Mouse (Mus musculus): Measurements from ENCODE around the gene Otub1. TPM values are rescaled to one million over a fixed set of nuclear protein-coding genes. Genes with fewer than 3 reads are reported as not detected.

Gene Otub1
- total RNA-seq, 1 experiment, result 117 TPM

GRCm38 (mm10) chr19:7234537-7235221, 28.6 kb upstream of the Otub1 start:
- H3K27ac ChIP-seq (ENCODE audit: insufficient read depth, low read depth, low read length, poor library complexity, severe bottlenecking), result 0 out of 2 replicates have a peak overlapping the region, but pooled peaks have one; percentile 13
- H3K9me3 ChIP-seq (ENCODE audit: control insufficient read depth, insufficient read depth, low read depth, low read length), result no peaks in the 10 kb centered on the region
- peak; percentile 75 for DNase-seq (ENCODE audit: low read depth, low spot score)
- in situ Hi-C loops (cut with MboI; ENCODE audit: low sequenced_read_pairs in 2 of 2, unreplicated experiment in 2 of 2), result no loop called here
- TF ChIP-seq CHD2 (IDR thresholded peaks at IDR 0.05; ENCODE audit: low read depth, low read length) (no peak), MAFK (IDR thresholded peaks at IDR 0.05; ENCODE audit: insufficient read depth, low read depth, low read length) (no peak), ZC3H11A (IDR thresholded peaks at IDR 0.05; ENCODE audit: borderline replicate concordance, low read depth, low read length) (peak; percentile 44; the same call in 1 of the 2 replicates), ZNF384 (IDR thresholded peaks at IDR 0.05; ENCODE audit: low read depth, low read length) (peak; percentile 74; the same call in 1 of the 2 replicates), HCFC1 (IDR thresholded peaks at IDR 0.05; ENCODE audit: borderline replicate concordance, insufficient read depth, low read length) (no peak)
- H3K4me1 ChIP-seq (ENCODE audit: control insufficient read depth in 2 of 2, insufficient read depth in 2 of 2, low read length in 2 of 2, poor library complexity in 1 of 2), result no peaks in the 10 kb centered on the region
- no peak overlapping the region for H3K9ac ChIP-seq (ENCODE audit: insufficient read depth, low read depth, low read length, poor library complexity, severe bottlenecking)
- peaks cover 43% of the 10 kb centered on the region for H3K36me3 ChIP-seq (ENCODE audit: control insufficient read depth, insufficient read depth, low read length, poor library complexity, severe bottlenecking)
- no peak overlapping the region for H3K4me3 ChIP-seq (ENCODE audit: insufficient read depth in 1 of 2, low read depth in 1 of 2, low read length in 2 of 2, poor library complexity in 1 of 2, severe bottlenecking in 1 of 2)

- H3K9ac ChIP-seq (ENCODE audit: insufficient read depth, low read depth, low read length, poor library complexity, severe bottlenecking), result no peak overlapping the region
- no peak overlapping the region for H3K27ac ChIP-seq (ENCODE audit: insufficient read depth, low read depth, low read length, poor library complexity, severe bottlenecking)
- in situ Hi-C loops (cut with MboI; ENCODE audit: low sequenced_read_pairs in 2 of 2, unreplicated experiment in 2 of 2), result no loop called here
- H3K4me3 ChIP-seq (ENCODE audit: insufficient read depth in 1 of 2, low read depth in 1 of 2, low read length in 2 of 2, poor library complexity in 1 of 2, severe bottlenecking in 1 of 2), result no peak overlapping the region
- TF ChIP-seq CHD2 (IDR thresholded peaks at IDR 0.05; ENCODE audit: low read depth, low read length), result no peak
- TF ChIP-seq ZC3H11A (IDR thresholded peaks at IDR 0.05; ENCODE audit: borderline replicate concordance, low read depth, low read length), result no peak
- TF ChIP-seq MAFK (IDR thresholded peaks at IDR 0.05; ENCODE audit: insufficient read depth, low read depth, low read length), result no peak
- no peak for TF ChIP-seq ZNF384 (IDR thresholded peaks at IDR 0.05; ENCODE audit: low read depth, low read length)
- TF ChIP-seq HCFC1 (IDR thresholded peaks at IDR 0.05; ENCODE audit: borderline replicate concordance, insufficient read depth, low read length), result no peak
- H3K9me3 ChIP-seq (ENCODE audit: control insufficient read depth, insufficient read depth, low read depth, low read length), result no peaks in the 10 kb centered on the region
- H3K36me3 ChIP-seq (ENCODE audit: control insufficient read depth, insufficient read depth, low read length, poor library complexity, severe bottlenecking), result peaks cover 42% of the 10 kb centered on the region
- peaks cover 0 to 3% of the 10 kb centered on the region in 2 experiments; a peak in 1 of 4 replicates for H3K4me1 ChIP-seq (ENCODE audit: control insufficient read depth in 2 of 2, insufficient read depth in 2 of 2, low read length in 2 of 2, poor library complexity in 1 of 2)
- no peak for DNase-seq (ENCODE audit: low read depth, low spot score)
Observed at GRCm38 (mm10) chr19:7226511-7226914, 20.4 kb upstream of the Otub1 start.

- no peak overlapping the region for H3K4me3 ChIP-seq (ENCODE audit: insufficient read depth in 1 of 2, low read depth in 1 of 2, low read length in 2 of 2, poor library complexity in 1 of 2, severe bottlenecking in 1 of 2)
- in situ Hi-C loops (cut with MboI; ENCODE audit: low sequenced_read_pairs in 2 of 2, unreplicated experiment in 2 of 2), result no loop called here
- DNase-seq (ENCODE audit: low read depth, low spot score), result no peak
Observed at GRCm38 (mm10) chr19:7225096-7225690, 19.1 kb upstream of the Otub1 start.

GRCm38 (mm10) chr19:7224253-7224652, 18.1 kb upstream of the Otub1 start:
- no peak for DNase-seq (ENCODE audit: low read depth, low spot score)
- TF ChIP-seq CHD2 (IDR thresholded peaks at IDR 0.05; ENCODE audit: low read depth, low read length), result no peak
- no peak for TF ChIP-seq HCFC1 (IDR thresholded peaks at IDR 0.05; ENCODE audit: borderline replicate concordance, insufficient read depth, low read length)
- no peak for TF ChIP-seq MAFK (IDR thresholded peaks at IDR 0.05; ENCODE audit: insufficient read depth, low read depth, low read length)
- no peak for TF ChIP-seq ZC3H11A (IDR thresholded peaks at IDR 0.05; ENCODE audit: borderline replicate concordance, low read depth, low read length)
- TF ChIP-seq ZNF384 (IDR thresholded peaks at IDR 0.05; ENCODE audit: low read depth, low read length), result no peak
- peaks cover 0 to 3% of the 10 kb centered on the region in 2 experiments; a peak in 1 of 4 replicates for H3K4me1 ChIP-seq (ENCODE audit: control insufficient read depth in 2 of 2, insufficient read depth in 2 of 2, low read length in 2 of 2, poor library complexity in 1 of 2)
- no peak overlapping the region for H3K9ac ChIP-seq (ENCODE audit: insufficient read depth, low read depth, low read length, poor library complexity, severe bottlenecking)
- in situ Hi-C loops (cut with MboI; ENCODE audit: low sequenced_read_pairs in 2 of 2, unreplicated experiment in 2 of 2), result no loop called here
- no peak overlapping the region for H3K4me3 ChIP-seq (ENCODE audit: insufficient read depth in 1 of 2, low read depth in 1 of 2, low read length in 2 of 2, poor library complexity in 1 of 2, severe bottlenecking in 1 of 2)
- H3K27ac ChIP-seq (ENCODE audit: insufficient read depth, low read depth, low read length, poor library complexity, severe bottlenecking), result no peak overlapping the region
- H3K9me3 ChIP-seq (ENCODE audit: control insufficient read depth, insufficient read depth, low read depth, low read length), result no peaks in the 10 kb centered on the region
- peaks cover 26% of the 10 kb centered on the region for H3K36me3 ChIP-seq (ENCODE audit: control insufficient read depth, insufficient read depth, low read length, poor library complexity, severe bottlenecking)

More at GRCm38 (mm10) chr19:7225096-7225690, 19.1 kb upstream of the Otub1 start:
- TF ChIP-seq CHD2 (IDR thresholded peaks at IDR 0.05; ENCODE audit: low read depth, low read length), result no peak
- no peak for TF ChIP-seq MAFK (IDR thresholded peaks at IDR 0.05; ENCODE audit: insufficient read depth, low read depth, low read length)
- TF ChIP-seq ZNF384 (IDR thresholded peaks at IDR 0.05; ENCODE audit: low read depth, low read length), result no peak
- no peak for TF ChIP-seq HCFC1 (IDR thresholded peaks at IDR 0.05; ENCODE audit: borderline replicate concordance, insufficient read depth, low read length)
- TF ChIP-seq ZC3H11A (IDR thresholded peaks at IDR 0.05; ENCODE audit: borderline replicate concordance, low read depth, low read length), result no peak
- 0 out of 2 replicates have a peak overlapping the region, but pooled peaks have one; percentile 5 for H3K27ac ChIP-seq (ENCODE audit: insufficient read depth, low read depth, low read length, poor library complexity, severe bottlenecking)
- H3K36me3 ChIP-seq (ENCODE audit: control insufficient read depth, insufficient read depth, low read length, poor library complexity, severe bottlenecking), result peaks cover 36% of the 10 kb centered on the region
- no peaks in the 10 kb centered on the region for H3K9me3 ChIP-seq (ENCODE audit: control insufficient read depth, insufficient read depth, low read depth, low read length)
- 0 out of 2 replicates have a peak overlapping the region, but pooled peaks have one; percentile 1 for H3K9ac ChIP-seq (ENCODE audit: insufficient read depth, low read depth, low read length, poor library complexity, severe bottlenecking)
- H3K4me1 ChIP-seq (ENCODE audit: control insufficient read depth in 2 of 2, insufficient read depth in 2 of 2, low read length in 2 of 2, poor library complexity in 1 of 2), result peaks cover 0 to 3% of the 10 kb centered on the region in 2 experiments; a peak in 1 of 4 replicates
